Mouse (Mus musculus): ENCODE data around the gene Dbr1. TPM values are rescaled to one million over a fixed set of nuclear protein-coding genes. Genes with fewer than 3 reads are reported as not detected.

Dbr1 gene
- total and polyA plus RNA-seq, 3 experiments = 33.9 to 57.5 (median 41.4) TPM

DNA sequence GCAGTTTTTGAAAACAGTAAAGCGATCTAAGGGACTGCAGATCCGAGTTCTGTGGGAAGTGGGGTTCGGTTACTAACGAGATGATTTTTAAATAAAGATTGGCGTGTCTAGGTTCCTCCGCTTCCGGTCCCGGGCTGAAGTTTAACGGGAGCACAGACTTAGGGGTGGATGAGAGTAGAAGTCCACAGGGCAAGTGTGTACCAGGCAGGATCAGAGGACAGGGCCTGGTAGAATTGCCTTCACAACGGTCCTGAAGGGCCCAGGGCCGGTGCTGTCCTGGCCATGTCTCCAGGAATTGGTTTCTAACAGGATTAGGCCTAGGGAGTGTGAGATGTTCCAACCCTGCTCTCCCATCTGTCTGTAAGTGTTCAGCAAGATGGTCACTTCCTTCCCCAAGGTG lies 54.5 kb downstream of the Dbr1 start:
- Histone ChIP-seq H3K4me2 (ENCODE audit: insufficient read depth, low read depth, poor library complexity, severe bottlenecking) (no peak overlapping the region), H3K36me3 (replicated peaks in 1 of 2; ENCODE audit: control insufficient read depth in 1 of 2, insufficient read depth in 1 of 2, low read length in 1 of 2) (no peaks in the 10 kb centered on the region), H3K27me3 (replicated peaks) (no peaks in the 10 kb centered on the region), H3K27ac (ENCODE audit: insufficient read depth, low read depth) (no peak overlapping the region), H3K9me3 (replicated peaks; ENCODE audit: low read length) (no peaks in the 10 kb centered on the region), H3K4me1 (ENCODE audit: control insufficient read depth in 1 of 2, insufficient read depth in 2 of 2) (no peaks in the 10 kb centered on the region), H3K79me2 (replicated peaks; ENCODE audit: control insufficient read depth, extremely low read depth, insufficient read depth, poor library complexity, severe bottlenecking) (no peaks in the 10 kb centered on the region), H3K4me3 (replicated peaks in 1 of 3; ENCODE audit: low read depth in 2 of 3, low read length in 2 of 3, poor library complexity in 1 of 3) (no peak overlapping the region), H3K9ac (ENCODE audit: insufficient read depth, low read depth) (no peak overlapping the region)
- TF ChIP-seq MAZ (IDR thresholded peaks at IDR 0.05; ENCODE audit: low read depth, low read length) (no peak), HCFC1 (IDR thresholded peaks at IDR 0.05; ENCODE audit: low read depth, low read length) (no peak), RAD21 (IDR thresholded peaks at IDR 0.05; ENCODE audit: low read depth, low read length) (no peak), ZNF384 (IDR thresholded peaks at IDR 0.05; ENCODE audit: low read depth, low read length) (no peak), POLR2A (IDR thresholded peaks at IDR 0.05; ENCODE audit: low read depth, low read length) (no peak), ZKSCAN1 (IDR thresholded peaks at IDR 0.05; ENCODE audit: borderline replicate concordance, low read depth, low read length) (no peak), CTCF (conservative IDR thresholded peaks at IDR 0.05 in 1 of 2, IDR thresholded peaks at IDR 0.05 in 1 of 2; ENCODE audit: low read depth in 2 of 2, low read length in 2 of 2) (no peak), IRF4 (IDR thresholded peaks at IDR 0.05; ENCODE audit: low read depth, low read length) (no peak), MEF2A (IDR thresholded peaks at IDR 0.05; ENCODE audit: borderline replicate concordance, low read depth, low read length) (no peak), USF2 (conservative IDR thresholded peaks at IDR 0.05; ENCODE audit: low read depth, low read length) (no peak), NELFE (IDR thresholded peaks at IDR 0.05; ENCODE audit: low read depth, low read length) (no peak), BHLHE40 (IDR thresholded peaks at IDR 0.05; ENCODE audit: low read depth, low read length) (no peak), TCF12 (IDR thresholded peaks at IDR 0.05; ENCODE audit: low read depth, low read length) (no peak), ETS1 (conservative IDR thresholded peaks at IDR 0.05; ENCODE audit: low read depth, low read length) (no peak)
- in situ Hi-C loops (cut with MboI; ENCODE audit: low pct_ligation_motif_present, low pct_unique_long_range_greater_than_20kb, low sequenced_read_pairs) (no loop called here), dilution Hi-C loops (cut with MboI; ENCODE audit: extremely low pct_ligation_motif_present, extremely low pct_unique_long_range_greater_than_20kb, low sequenced_read_pairs) (no loop called here)
- DNase-seq (ENCODE audit: extremely low read depth) = no peak

- dilution Hi-C loops (cut with MboI; ENCODE audit: extremely low pct_ligation_motif_present, extremely low pct_unique_long_range_greater_than_20kb, low sequenced_read_pairs) = no loop called here
- no peak for DNase-seq (ENCODE audit: extremely low read depth)
- no peak overlapping the region for H3K4me3 ChIP-seq (replicated peaks in 1 of 3; ENCODE audit: low read depth in 2 of 3, low read length in 2 of 3, poor library complexity in 1 of 3)
- no peak overlapping the region for H3K9ac ChIP-seq (ENCODE audit: insufficient read depth, low read depth)
- in situ Hi-C loops (cut with MboI; ENCODE audit: low pct_ligation_motif_present, low pct_unique_long_range_greater_than_20kb, low sequenced_read_pairs) = no loop called here
- no peak overlapping the region for H3K27ac ChIP-seq (ENCODE audit: insufficient read depth, low read depth)
- TF ChIP-seq USF2 (conservative IDR thresholded peaks at IDR 0.05; ENCODE audit: low read depth, low read length) = no peak
- no peak for TF ChIP-seq ELF1 (IDR thresholded peaks at IDR 0.05; ENCODE audit: low read depth, low read length)
- TF ChIP-seq POLR2A (IDR thresholded peaks at IDR 0.05; ENCODE audit: low read depth, low read length) = no peak
- H3K36me3 ChIP-seq (replicated peaks in 1 of 2; ENCODE audit: control insufficient read depth in 1 of 2, insufficient read depth in 1 of 2, low read length in 1 of 2) = no peaks in the 10 kb centered on the region
- H3K4me2 ChIP-seq (ENCODE audit: insufficient read depth, low read depth, poor library complexity, severe bottlenecking) = no peak overlapping the region
- no peaks in the 10 kb centered on the region for H3K79me2 ChIP-seq (replicated peaks; ENCODE audit: control insufficient read depth, extremely low read depth, insufficient read depth, poor library complexity, severe bottlenecking)
- H3K4me1 ChIP-seq (ENCODE audit: control insufficient read depth in 1 of 2, insufficient read depth in 2 of 2) = no peaks in the 10 kb centered on the region
- no peaks in the 10 kb centered on the region for H3K9me3 ChIP-seq (replicated peaks; ENCODE audit: low read length)
- H3K27me3 ChIP-seq (replicated peaks) = no peaks in the 10 kb centered on the region
Measured at GRCm38 (mm10) chr9:99630528-99631125, 55.0 kb downstream of the Dbr1 start.
